Mouse (Mus musculus) erythroblast, embryonic 14.5 days (primary cell): ENCODE measurements around the gene Polr1d.

ENCODE experiments used
- GATA1 ChIP-seq: IDR thresholded peaks from 2 replicates; pipeline ENCODE4 v1.6.1; 2012; ENCODE audit warnings: low read length, inconsistent platforms, mixed read lengths
- TAL1 ChIP-seq: IDR thresholded peaks from 3 replicates; pipeline ENCODE4 v1.6.1; 2012; ENCODE audit warnings: low read length, inconsistent platforms, mixed read lengths

GRCm38 (mm10) chr5:147076799-147077165 is at the start of gene Polr1d:
- TF ChIP-seq TAL1 (no peak), GATA1 (no peak)
